Mouse (Mus musculus) CH12.LX (cell line): ENCODE results near the gene Tmco4. TPM values are rescaled to one million over a fixed set of nuclear protein-coding genes. Genes with fewer than 3 reads are reported as not detected.

Experiments
- DNase-seq: peaks from one replicate; pipeline ENCODE4 v3.0.0-alpha.2; 2013; ENCODE audit errors: extremely low read depth
- H3K27ac ChIP-seq: 2 replicates; pipeline ENCODE4 v1.5.1; 2012; ENCODE audit warnings: low read depth, mild to moderate bottlenecking, control low read depth, moderate library complexity; ENCODE audit not compliant: insufficient read depth
- H3K27me3 ChIP-seq: replicated peaks from 2 replicates; pipeline ENCODE3; 2012; ENCODE audit warnings: inconsistent platforms
- H3K36me3 ChIP-seq, 2 experiments: replicated peaks in 1 of 2; 2 replicates each; pipeline versions ENCODE3 to v1.6.1; 2012; ENCODE audit warnings: inconsistent platforms in 1 of 2, low read length in 1 of 2, mild to moderate bottlenecking in 1 of 2, mixed read lengths in 1 of 2, moderate library complexity in 1 of 2; ENCODE audit not compliant: control insufficient read depth in 1 of 2, insufficient read depth in 1 of 2
- H3K4me1 ChIP-seq, 2 experiments: 2 replicates each; pipeline ENCODE4 v1.6.1; 2012; ENCODE audit warnings: inconsistent platforms in 1 of 2, moderate library complexity in 1 of 2; ENCODE audit not compliant: insufficient read depth in 2 of 2, control insufficient read depth in 1 of 2
- H3K4me2 ChIP-seq: 2 replicates; pipeline ENCODE4 v1.6.1; 2012; ENCODE audit warnings: low read depth, mild to moderate bottlenecking, control low read depth; ENCODE audit not compliant: poor library complexity, insufficient read depth, severe bottlenecking
- H3K4me3 ChIP-seq, 3 experiments: fragments of 150-350 bp in 1 of 3; sonication (generic) in 1 of 3; replicated peaks in 1 of 3; 2 replicates each; pipeline versions ENCODE3 to v1.5.1; 2011 to 2012; ENCODE audit warnings: low read depth in 2 of 3, low read length in 2 of 3, mild to moderate bottlenecking in 2 of 3, moderate library complexity in 2 of 3, control low read depth in 1 of 3, improper control_type of control experiment in 1 of 3, inconsistent platforms in 1 of 3, mixed read lengths in 1 of 3; ENCODE audit not compliant: poor library complexity in 1 of 3
- H3K79me2 ChIP-seq: replicated peaks from 2 replicates; pipeline ENCODE4 v1.6.1; 2012; ENCODE audit warnings: mild to moderate bottlenecking, moderate library complexity; ENCODE audit not compliant: control insufficient read depth, poor library complexity, insufficient read depth, severe bottlenecking; ENCODE audit errors: extremely low read depth
- H3K9ac ChIP-seq: 2 replicates; pipeline ENCODE4 v1.6.1; 2012; ENCODE audit warnings: low read depth, mild to moderate bottlenecking, control low read depth, moderate library complexity; ENCODE audit not compliant: insufficient read depth
- H3K9me3 ChIP-seq: replicated peaks from 2 replicates; pipeline ENCODE3; 2012; ENCODE audit warnings: low read length, inconsistent platforms, mixed read lengths
- CTCF ChIP-seq, 2 experiments: IDR thresholded peaks in 1 of 2; conservative IDR thresholded peaks in 1 of 2; 2 replicates each; pipeline ENCODE4 v1.5.1; 2011 to 2012; ENCODE audit warnings: low read depth in 2 of 2, low read length in 2 of 2, improper control_type of control experiment in 1 of 2, inconsistent platforms in 1 of 2, mild to moderate bottlenecking in 1 of 2, moderate library complexity in 1 of 2
- EP300 ChIP-seq: IDR thresholded peaks from 2 replicates; pipeline ENCODE4 v1.6.1; 2011; ENCODE audit warnings: low read length, improper control_type of control experiment
- ETS1 ChIP-seq: conservative IDR thresholded peaks from 2 replicates; pipeline ENCODE4 v1.6.1; 2012; ENCODE audit warnings: low read depth, mild to moderate bottlenecking, inconsistent platforms, low read length, improper control_type of control experiment, moderate library complexity
- GABPA ChIP-seq: IDR thresholded peaks from 2 replicates; pipeline ENCODE4 v1.6.1; 2012; ENCODE audit warnings: low read depth, low read length, improper control_type of control experiment, inconsistent platforms; ENCODE audit not compliant: insufficient replicate concordance
- HCFC1 ChIP-seq: IDR thresholded peaks from 2 replicates; pipeline ENCODE4 v1.6.1; 2012; ENCODE audit warnings: low read depth, mild to moderate bottlenecking, inconsistent platforms, low read length, improper control_type of control experiment
- IRF4 ChIP-seq: IDR thresholded peaks from 2 replicates; pipeline ENCODE4 v1.6.1; 2014; ENCODE audit warnings: low read depth, mild to moderate bottlenecking, inconsistent platforms, low read length, improper control_type of control experiment
- JUN ChIP-seq: IDR thresholded peaks from 2 replicates; pipeline ENCODE4 v1.6.1; 2011; ENCODE audit warnings: low read depth, mild to moderate bottlenecking, low read length, improper control_type of control experiment, moderate library complexity; ENCODE audit not compliant: insufficient read depth
- KAT2A ChIP-seq: IDR thresholded peaks from 2 replicates; pipeline ENCODE4 v1.6.1; 2012; ENCODE audit warnings: low read length, improper control_type of control experiment, inconsistent platforms; ENCODE audit not compliant: insufficient replicate concordance
- MEF2A ChIP-seq: IDR thresholded peaks from 2 replicates; pipeline ENCODE4 v1.6.1; 2014; ENCODE audit warnings: low read depth, mild to moderate bottlenecking, inconsistent platforms, low read length, improper control_type of control experiment, borderline replicate concordance
- MXI1 ChIP-seq: IDR thresholded peaks from 2 replicates; pipeline ENCODE4 v1.6.1; 2011; ENCODE audit warnings: mild to moderate bottlenecking, low read depth, low read length, improper control_type of control experiment
- MYC ChIP-seq: IDR thresholded peaks from 2 replicates; pipeline ENCODE4 v1.6.1; 2011; ENCODE audit warnings: low read depth, mild to moderate bottlenecking, improper control_type of control experiment, low read length
- NRF1 ChIP-seq: IDR thresholded peaks from 2 replicates; pipeline ENCODE4 v1.6.1; 2014; ENCODE audit warnings: low read depth, mild to moderate bottlenecking, inconsistent platforms, low read length, improper control_type of control experiment, moderate library complexity
- POLR2A ChIP-seq: IDR thresholded peaks from 2 replicates; pipeline ENCODE4 v1.6.1; 2011; ENCODE audit warnings: low read depth, mild to moderate bottlenecking, improper control_type of control experiment, low read length
- POLR2AphosphoS2 ChIP-seq: IDR thresholded peaks from 2 replicates; pipeline ENCODE4 v1.6.1; 2011; ENCODE audit warnings: low read depth, low read length, improper control_type of control experiment
- RAD21 ChIP-seq: IDR thresholded peaks from 2 replicates; pipeline ENCODE4 v1.6.1; 2011; ENCODE audit warnings: low read depth, mild to moderate bottlenecking, low read length, improper control_type of control experiment, moderate library complexity
- RCOR1 ChIP-seq: conservative IDR thresholded peaks from 2 replicates; pipeline ENCODE4 v1.6.1; 2012; ENCODE audit warnings: low read depth, mild to moderate bottlenecking, inconsistent platforms, low read length, improper control_type of control experiment
- SMC3 ChIP-seq: IDR thresholded peaks from 2 replicates; pipeline ENCODE4 v1.6.1; 2011; ENCODE audit warnings: low read depth, low read length, improper control_type of control experiment
- TBP ChIP-seq: conservative IDR thresholded peaks from 2 replicates; pipeline ENCODE4 v1.6.1; 2011; ENCODE audit warnings: low read depth, low read length, improper control_type of control experiment
- USF1 ChIP-seq: IDR thresholded peaks from 2 replicates; pipeline ENCODE4 v1.6.1; 2014; ENCODE audit warnings: low read depth, mild to moderate bottlenecking, inconsistent platforms, low read length, improper control_type of control experiment
- ZMIZ1 ChIP-seq: IDR thresholded peaks from 2 replicates; pipeline ENCODE4 v1.6.1; 2012; ENCODE audit warnings: low read depth, mild to moderate bottlenecking, inconsistent platforms, low read length, improper control_type of control experiment
- ZNF384 ChIP-seq: IDR thresholded peaks from 2 replicates; pipeline ENCODE4 v1.6.1; 2012; ENCODE audit warnings: low read depth, low read length, improper control_type of control experiment, inconsistent platforms
- dilution Hi-C: fragments of 300-500 bp; cut with MboI; formaldehyde crosslinking; loops from 2 replicates; pipeline ENCODE4 v1.14.3; 2020; ENCODE audit warnings: low sequenced_read_pairs; ENCODE audit not compliant: extremely low pct_unique_long_range_greater_than_20kb, extremely low pct_ligation_motif_present
- in situ Hi-C: fragments of 300-500 bp; cut with MboI; formaldehyde crosslinking; loops from 3 replicates; pipeline ENCODE4 v1.14.3; 2019; ENCODE audit warnings: low sequenced_read_pairs, low pct_ligation_motif_present, low pct_unique_long_range_greater_than_20kb, mixed read lengths
- polyA plus RNA-seq: library from polyadenylated mRNA; unstranded; fragments of >175 nt; gene quantifications from 2 replicates; pipeline ENCODE4 v1.2.1, GENCODE M21; 2012; ENCODE audit warnings: low read depth; ENCODE audit not compliant: insufficient read length
- total RNA-seq, 2 experiments: library from RNA; depleted of rRNA; stranded (reverse); fragments of 300-350 nt in 1 of 2; fragments of >200 nt in 1 of 2; gene quantifications; 2 replicates each; pipeline ENCODE4 v1.2.3; 2012 to 2014

The Tmco4 gene
- total and polyA plus RNA-seq, 3 experiments = 20.3 to 22.2 (median 21.7) TPM

- no peak for TF ChIP-seq GABPA
- TF ChIP-seq JUN = no peak
- no peak for TF ChIP-seq NRF1
- no peak for TF ChIP-seq POLR2A
- no peak for TF ChIP-seq MYC
- TF ChIP-seq MXI1 = no peak
- no peak for TF ChIP-seq IRF4
- no peak for TF ChIP-seq ZMIZ1
- TF ChIP-seq TBP = no peak
- TF ChIP-seq KAT2A = no peak
- no peak for TF ChIP-seq POLR2AphosphoS2
- TF ChIP-seq USF1 = no peak
- TF ChIP-seq ZNF384 = no peak
- TF ChIP-seq RCOR1 = no peak
- DNase-seq = no peak
- no peak overlapping the region for H3K4me3 ChIP-seq
- dilution Hi-C loops = no loop called here
- no peaks in the 10 kb centered on the region for H3K79me2 ChIP-seq
- H3K9ac ChIP-seq = no peak overlapping the region
- H3K9me3 ChIP-seq = peaks cover 11% of the 10 kb centered on the region
- H3K4me1 ChIP-seq = no peaks in the 10 kb centered on the region
- H3K36me3 ChIP-seq = peaks cover 5 to 66% of the 10 kb centered on the region in 2 experiments
- H3K27me3 ChIP-seq = no peaks in the 10 kb centered on the region
- H3K4me2 ChIP-seq = no peak overlapping the region
- in situ Hi-C loops = no loop called here
- H3K27ac ChIP-seq = no peak overlapping the region
Observed at GRCm38 (mm10) chr4:139013281-139013680, 40.6 kb downstream of the Tmco4 start.

DNA sequence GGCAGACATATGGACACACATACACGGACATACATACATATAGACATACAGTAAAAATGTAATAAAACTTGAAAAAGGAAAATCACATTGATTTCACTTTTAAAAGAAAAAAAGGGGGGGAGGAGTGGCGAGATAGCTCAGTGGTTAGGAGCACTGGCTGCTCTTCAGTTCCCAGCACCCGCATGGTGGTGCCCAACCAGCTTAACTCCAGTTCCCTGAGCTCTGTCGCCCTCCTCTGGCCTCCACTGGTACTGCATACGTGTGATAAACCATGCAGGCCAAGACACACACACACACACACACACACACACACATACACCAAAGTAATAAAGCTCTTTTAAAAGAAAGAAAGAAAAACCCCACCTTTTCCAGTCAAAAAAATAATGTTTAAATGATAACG lies 42.1 kb downstream of the Tmco4 start:
- dilution Hi-C loops = no loop called here
- H3K4me1 ChIP-seq = no peaks in the 10 kb centered on the region
- DNase-seq = no peak

DNA sequence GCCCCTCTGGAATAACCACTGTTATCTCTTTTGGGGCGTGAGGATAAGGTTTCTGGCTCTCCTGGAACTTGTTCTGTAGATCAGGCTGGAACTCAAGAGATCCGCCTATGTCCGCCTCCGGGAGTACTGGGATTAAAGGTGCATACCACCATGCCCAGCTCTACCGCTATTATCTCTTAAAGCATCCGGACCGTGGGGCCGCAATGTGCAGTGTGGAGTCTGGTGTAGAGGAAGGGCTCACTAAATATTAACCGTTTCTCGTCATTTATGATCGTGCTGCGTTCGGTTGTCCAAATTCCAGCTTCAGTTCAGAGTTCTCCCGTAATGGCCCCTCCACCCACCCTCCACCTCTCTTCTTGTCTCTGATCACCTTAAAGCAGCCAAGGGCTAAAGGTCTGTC lies 45.7 kb downstream of the Tmco4 start:
- in situ Hi-C loops = no loop called here
- peaks cover 11% of the 10 kb centered on the region for H3K9me3 ChIP-seq
- no peak for TF ChIP-seq MXI1
- TF ChIP-seq HCFC1 = no peak
- no peak for TF ChIP-seq CTCF (conservative IDR thresholded peaks at IDR 0.05 in 1 of 2, IDR thresholded peaks at IDR 0.05 in 1 of 2; ENCODE audit: low read depth in 2 of 2, low read length in 2 of 2)
- TF ChIP-seq EP300 = no peak
- no peak for TF ChIP-seq RAD21
- no peak for TF ChIP-seq MEF2A
- no peak for TF ChIP-seq JUN
- no peak for TF ChIP-seq ETS1
- TF ChIP-seq, all 38 proteins: peak for 0
- Histone ChIP-seq H3K79me2 (no peaks in the 10 kb centered on the region), H3K4me3 (no peak overlapping the region), H3K36me3 (peaks cover 19 to 77% of the 10 kb centered on the region in 2 experiments), H3K27me3 (no peaks in the 10 kb centered on the region), H3K4me1 (no peaks in the 10 kb centered on the region), H3K9ac (no peak overlapping the region), H3K4me2 (no peak overlapping the region), H3K27ac (no peak overlapping the region)
- dilution Hi-C loops = no loop called here
- DNase-seq = no peak

More for the DNA sequence above, 42.1 kb downstream of the Tmco4 start:
- H3K27me3 ChIP-seq = no peaks in the 10 kb centered on the region
- H3K4me3 ChIP-seq = no peak overlapping the region
- TF ChIP-seq SMC3 (peak; percentile 15; the same call in 1 of the 2 replicates), RAD21 (peak; percentile 15), GABPA (no peak), CTCF (conservative IDR thresholded peaks at IDR 0.05 in 1 of 2, IDR thresholded peaks at IDR 0.05 in 1 of 2; ENCODE audit: low read depth in 2 of 2, low read length in 2 of 2) (peak; percentile 16 to 47; a peak in 2 of 4 replicates)
- H3K27ac ChIP-seq = no peak overlapping the region
- H3K79me2 ChIP-seq = no peaks in the 10 kb centered on the region
- H3K36me3 ChIP-seq = peaks cover 9 to 76% of the 10 kb centered on the region in 2 experiments
- H3K4me2 ChIP-seq = no peak overlapping the region
- H3K9me3 ChIP-seq = peaks cover 11% of the 10 kb centered on the region
- H3K9ac ChIP-seq = no peak overlapping the region
- in situ Hi-C loops = no loop called here
